Mouse (Mus musculus) megakaryocyte, embryonic 14.5 days (primary cell): ENCODE data around the gene Fam151a.

Source experiments
- FLI1 ChIP-seq: IDR thresholded peaks from 2 replicates; pipeline ENCODE4 v1.6.1; 2012; ENCODE audit warnings: low read length, inconsistent platforms, mixed read lengths
- GATA1 ChIP-seq: IDR thresholded peaks from 3 replicates; pipeline ENCODE4 v1.6.1; 2012; ENCODE audit warnings: mixed read lengths, low read length, inconsistent platforms, borderline replicate concordance

- no peak for TF ChIP-seq GATA1
- no peak for TF ChIP-seq FLI1
These were observed at the start of gene Fam151a for GRCm38 (mm10) chr4:106733636-106734035.
